Mouse (Mus musculus) stomach, postnatal 0 days (tissue): ENCODE results near the gene Gm21149. TPM values are rescaled to one million over a fixed set of nuclear protein-coding genes. Genes with fewer than 3 reads are reported as not detected.
"Not testable (repeated sequence)": the region's sequence is repeated elsewhere in the genome, so short reads cannot be mapped to it uniquely, and the experiment has no call there.

Source experiments
- ATAC-seq: fragments of 200-750 bp; cut with Nextera tagmentation; 2 replicates; pipeline ENCODE4 v1.8.0; 2017; ENCODE audit not compliant: low FRiP score, low TSS enrichment
- DNase-seq: peaks from one replicate; pipeline ENCODE4 v3.0.0-alpha.2; 2016; ENCODE audit warnings: low spot score
- H3K27ac ChIP-seq: fragments of 300-500 bp; sonication (generic); replicated peaks from 2 replicates; pipeline ENCODE4 v1.5.1; 2014; ENCODE audit warnings: mild to moderate bottlenecking, control low read depth
- H3K27me3 ChIP-seq: fragments of 300-500 bp; sonication (generic); 2 replicates; pipeline ENCODE4 v1.6.1; 2014; ENCODE audit warnings: low read length; ENCODE audit not compliant: control insufficient read depth, insufficient read depth
- H3K36me3 ChIP-seq: fragments of 300-500 bp; sonication (generic); 2 replicates; pipeline ENCODE4 v1.6.1; 2014; ENCODE audit warnings: low read length, mixed read lengths; ENCODE audit not compliant: control insufficient read depth, insufficient read depth
- H3K4me1 ChIP-seq: fragments of 300-500 bp; sonication (generic); replicated peaks from 2 replicates; pipeline ENCODE4 v1.6.1; 2014; ENCODE audit warnings: antibody characterized with exemption; ENCODE audit not compliant: control insufficient read depth, insufficient read depth
- H3K4me2 ChIP-seq: fragments of 300-500 bp; sonication (generic); replicated peaks from 2 replicates; pipeline ENCODE4 v1.6.1; 2014; ENCODE audit warnings: low read depth, mild to moderate bottlenecking, control low read depth, moderate library complexity
- H3K4me3 ChIP-seq: fragments of 300-500 bp; sonication (generic); 2 replicates; pipeline ENCODE4 v1.5.1; 2014; ENCODE audit warnings: low read depth, low read length, control low read depth
- H3K9ac ChIP-seq: fragments of 300-500 bp; sonication (generic); 2 replicates; pipeline ENCODE4 v1.6.1; 2014; ENCODE audit warnings: mild to moderate bottlenecking, low read length, control low read depth, mixed read lengths
- H3K9me3 ChIP-seq: fragments of 300-500 bp; sonication (generic); 2 replicates; pipeline ENCODE4 v1.6.1; 2016; ENCODE audit warnings: low read length; ENCODE audit not compliant: control insufficient read depth
- CTCF ChIP-seq: IDR thresholded peaks from 2 replicates; pipeline ENCODE4 v1.5.1; 2016; ENCODE audit warnings: antibody characterized with exemption, low read depth, mild to moderate bottlenecking, moderate library complexity
- EP300 ChIP-seq: optimal IDR thresholded peaks from 2 replicates; pipeline ENCODE3; 2016; ENCODE audit warnings: antibody characterized with exemption
- WGBS: fragments of 180-500 bp; shearing (Covaris S2); extraction: QIAGEN DNeasy Blood & Tissue Kit; methylation state at CpG from one replicate; pipeline ENCODE4 v1.1.7; 2014; 5-methylcytosine and 5-hydroxymethylcytosine counted together
- polyA plus RNA-seq: library from polyadenylated mRNA; unstranded; fragments of >200 nt; fragmentation: Nextera tagmentation; extraction: Ambion mirVana; gene quantifications from 2 replicates; pipeline ENCODE4 v1.2.1, GENCODE M21; 2015

Gene Gm21149
- polyA plus RNA-seq, 1 experiment from 2014 or later, result not detected

DNA sequence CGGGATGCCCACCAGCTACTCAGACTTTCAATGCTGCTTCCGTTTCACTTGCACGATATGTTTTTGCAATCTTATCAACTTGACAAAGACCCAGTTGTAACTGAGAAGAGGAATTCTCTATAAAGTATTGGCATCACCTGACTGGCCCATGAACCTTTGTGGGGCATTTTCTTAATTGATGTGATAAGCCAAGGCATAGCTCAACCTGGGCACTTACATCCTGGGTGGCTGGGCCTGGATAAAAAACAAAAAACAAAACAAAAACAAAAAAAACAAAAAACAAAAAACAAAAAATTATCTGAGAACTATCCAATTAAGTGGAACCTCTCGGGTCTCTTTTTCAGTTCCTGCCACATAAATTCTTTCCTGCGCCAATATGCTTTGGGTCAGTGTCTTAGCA, 12.4 kb upstream of the Gm21149 start:
- Histone ChIP-seq H3K9me3 (0 out of 2 replicates have a peak, but pooled peaks cover 5% of the 10 kb centered on the region), H3K9ac (no peak overlapping the region), H3K27me3 (no peaks in the 10 kb centered on the region), H3K36me3 (no peaks in the 10 kb centered on the region), H3K4me1 (no peaks in the 10 kb centered on the region), H3K4me2 (no peak overlapping the region), H3K27ac (no peak overlapping the region), H3K4me3 (no peak overlapping the region)
- no peak for TF ChIP-seq EP300
- no peak for TF ChIP-seq CTCF
- WGBS, result 86% methylated on average over 5 of the region's 5 CpGs
- DNase-seq, result no peak
- ATAC-seq, result no peak

- TF ChIP-seq CTCF, result peak; percentile 47
- H3K9ac ChIP-seq, H3K36me3 ChIP-seq, H3K4me1 ChIP-seq, H3K4me2 ChIP-seq, H3K27me3 ChIP-seq, ATAC-seq, H3K27ac ChIP-seq, H3K4me3 ChIP-seq, H3K9me3 ChIP-seq, DNase-seq: not testable (repeated sequence)
- WGBS, result 15% methylated on average over 2 of the region's 2 CpGs
Measured at GRCm38 (mm10) chr5:15484616-15485015, 8.3 kb upstream of the Gm21149 start.

GRCm38 (mm10) chr5:15483576-15483975, 7.3 kb upstream of the Gm21149 start:
- peak; percentile 67 for ATAC-seq
- not testable (repeated sequence) for H3K9me3 ChIP-seq, H3K36me3 ChIP-seq, H3K4me3 ChIP-seq, H3K27me3 ChIP-seq, DNase-seq, H3K27ac ChIP-seq, H3K4me2 ChIP-seq, H3K9ac ChIP-seq, H3K4me1 ChIP-seq
- WGBS, result 51% methylated on average over 4 of the region's 4 CpGs

DNA sequence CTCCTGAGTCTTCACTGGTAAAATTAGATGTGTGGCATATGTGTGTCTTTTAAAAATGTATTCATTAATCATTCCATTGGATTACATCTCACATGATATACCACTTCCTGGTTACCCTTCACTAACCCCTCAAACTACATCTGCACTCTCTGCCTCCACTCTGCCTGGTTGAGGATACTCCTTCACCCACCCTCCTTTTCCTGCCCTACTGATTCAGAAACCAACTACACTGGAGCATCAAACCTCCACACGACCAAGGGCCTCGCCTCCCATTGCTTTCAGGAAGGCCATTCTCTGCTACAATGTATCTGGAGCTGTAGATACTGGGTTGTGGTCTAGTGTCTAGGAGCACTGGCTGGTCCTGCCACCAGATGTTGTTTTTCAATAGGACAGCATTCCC, 6.5 kb upstream of the Gm21149 start:
- 57% methylated on average over 2 of the region's 2 CpGs for WGBS
- H3K4me2 ChIP-seq, H3K27ac ChIP-seq, H3K27me3 ChIP-seq, H3K9ac ChIP-seq, H3K4me1 ChIP-seq, H3K4me3 ChIP-seq, DNase-seq, H3K36me3 ChIP-seq, H3K9me3 ChIP-seq, ATAC-seq: not testable (repeated sequence)

GRCm38 (mm10) chr5:15470141-15470540, 6.2 kb downstream of the Gm21149 start:
- not testable (repeated sequence) for DNase-seq, H3K36me3 ChIP-seq, H3K4me2 ChIP-seq, H3K4me3 ChIP-seq, H3K27me3 ChIP-seq, H3K9me3 ChIP-seq, H3K4me1 ChIP-seq, H3K27ac ChIP-seq, H3K9ac ChIP-seq
- peak; percentile 77; the same call in 1 of the 2 replicates for ATAC-seq
- WGBS, result 64% methylated on average over 1 of the region's 1 CpGs

DNA sequence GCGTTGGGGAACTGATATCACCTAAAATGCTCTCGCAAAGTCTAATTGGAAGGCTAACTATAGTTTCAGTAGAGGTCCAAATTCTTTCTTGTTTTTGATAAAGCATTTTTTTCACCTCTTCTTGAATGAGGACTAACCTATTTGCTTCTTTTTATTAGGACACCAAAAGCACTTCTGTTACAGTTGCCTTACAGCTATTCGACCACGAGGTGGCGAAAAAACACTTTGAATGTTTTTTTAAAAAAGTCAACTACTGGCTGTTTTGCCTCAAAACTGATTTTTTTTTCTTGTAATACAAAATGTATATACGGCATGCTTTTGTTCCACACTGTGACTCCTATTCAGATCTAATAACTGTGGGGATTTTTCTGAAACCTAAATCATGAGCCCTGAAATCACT, 8.6 kb downstream of the Gm21149 start:
- WGBS, result 54% methylated on average over 6 of the region's 6 CpGs
- H3K27me3 ChIP-seq, ATAC-seq, H3K27ac ChIP-seq, H3K4me3 ChIP-seq, H3K4me2 ChIP-seq, H3K9me3 ChIP-seq, H3K9ac ChIP-seq, DNase-seq, H3K4me1 ChIP-seq, H3K36me3 ChIP-seq: not testable (repeated sequence)
- TF ChIP-seq CTCF, result peak; percentile 54

DNA sequence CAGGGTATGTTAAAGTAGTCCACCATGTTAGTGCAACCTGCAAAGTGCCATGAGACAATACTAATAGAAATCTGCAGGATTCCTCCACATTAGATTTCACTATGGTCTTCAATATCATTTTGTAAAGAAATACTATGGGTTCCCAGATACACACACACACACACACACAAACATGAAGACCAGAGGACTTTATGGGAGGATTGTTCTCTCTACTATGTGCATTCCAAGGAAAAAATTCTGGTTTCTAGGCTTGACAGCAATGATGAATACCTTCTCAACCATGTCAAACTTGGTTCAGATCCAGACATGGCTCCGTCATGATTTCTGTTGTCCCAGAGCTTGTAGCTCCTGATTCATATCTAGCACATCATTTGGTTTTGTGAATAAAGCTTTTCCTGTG, 10.1 kb downstream of the Gm21149 start:
- not testable (repeated sequence) for H3K4me3 ChIP-seq, H3K36me3 ChIP-seq, DNase-seq, ATAC-seq, H3K27ac ChIP-seq, H3K9me3 ChIP-seq, H3K9ac ChIP-seq, H3K27me3 ChIP-seq, H3K4me1 ChIP-seq, H3K4me2 ChIP-seq
- WGBS, result 52% methylated on average over 1 of the region's 1 CpGs

DNA sequence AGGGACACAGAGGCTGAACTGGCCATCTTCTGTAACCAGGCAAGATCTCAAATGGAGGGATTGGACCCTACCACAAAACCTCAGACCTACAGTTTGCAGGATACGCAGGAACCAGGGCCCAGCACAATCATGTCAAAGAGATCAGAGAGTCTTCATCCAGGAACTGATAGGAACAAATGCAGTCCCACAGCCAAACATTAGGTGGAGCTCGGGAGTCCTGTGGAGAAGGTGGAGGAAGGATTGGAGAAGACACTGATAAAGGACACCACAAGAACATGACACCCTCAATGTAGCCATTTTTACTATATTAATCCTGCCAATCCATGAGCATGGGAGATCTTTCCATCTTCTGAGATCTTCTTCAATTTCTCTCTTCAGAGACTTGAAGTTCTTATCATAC, 12.8 kb downstream of the Gm21149 start:
- H3K4me1 ChIP-seq, H3K36me3 ChIP-seq, H3K4me3 ChIP-seq, H3K4me2 ChIP-seq, H3K27me3 ChIP-seq, H3K9ac ChIP-seq, H3K9me3 ChIP-seq, ATAC-seq, DNase-seq, H3K27ac ChIP-seq: not testable (repeated sequence)
- WGBS, result 15% methylated on average over 1 of the region's 2 CpGs
